Mouse (Mus musculus) embryo, embryonic 9.5 days (tissue): ENCODE results near the gene Klhl7.

Experiments used
- DNase-seq: peaks from one replicate; pipeline ENCODE4 v3.0.0-alpha.2; 2017; ENCODE audit errors: extremely low spot score

Klhl7 gene

DNA sequence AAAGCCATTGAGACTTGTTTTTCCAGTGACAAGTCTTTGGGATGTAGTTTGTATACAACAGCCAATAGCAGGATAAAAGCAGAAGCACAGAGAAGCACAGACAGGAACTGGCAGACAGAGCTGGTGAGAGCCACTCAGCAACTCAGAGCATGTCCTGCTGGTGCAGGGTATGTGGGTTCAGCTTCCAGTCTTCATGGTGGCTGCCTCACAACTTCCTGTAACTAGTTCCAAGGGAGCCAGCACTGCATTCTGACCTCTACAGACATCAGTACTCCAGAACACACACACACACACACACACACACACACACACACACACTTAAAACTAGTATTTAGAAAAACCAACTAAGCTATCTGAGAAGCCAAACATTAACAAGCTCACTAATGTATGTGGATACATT is 71.7 kb downstream of the Klhl7 start:
- DNase-seq: no peak

DNA sequence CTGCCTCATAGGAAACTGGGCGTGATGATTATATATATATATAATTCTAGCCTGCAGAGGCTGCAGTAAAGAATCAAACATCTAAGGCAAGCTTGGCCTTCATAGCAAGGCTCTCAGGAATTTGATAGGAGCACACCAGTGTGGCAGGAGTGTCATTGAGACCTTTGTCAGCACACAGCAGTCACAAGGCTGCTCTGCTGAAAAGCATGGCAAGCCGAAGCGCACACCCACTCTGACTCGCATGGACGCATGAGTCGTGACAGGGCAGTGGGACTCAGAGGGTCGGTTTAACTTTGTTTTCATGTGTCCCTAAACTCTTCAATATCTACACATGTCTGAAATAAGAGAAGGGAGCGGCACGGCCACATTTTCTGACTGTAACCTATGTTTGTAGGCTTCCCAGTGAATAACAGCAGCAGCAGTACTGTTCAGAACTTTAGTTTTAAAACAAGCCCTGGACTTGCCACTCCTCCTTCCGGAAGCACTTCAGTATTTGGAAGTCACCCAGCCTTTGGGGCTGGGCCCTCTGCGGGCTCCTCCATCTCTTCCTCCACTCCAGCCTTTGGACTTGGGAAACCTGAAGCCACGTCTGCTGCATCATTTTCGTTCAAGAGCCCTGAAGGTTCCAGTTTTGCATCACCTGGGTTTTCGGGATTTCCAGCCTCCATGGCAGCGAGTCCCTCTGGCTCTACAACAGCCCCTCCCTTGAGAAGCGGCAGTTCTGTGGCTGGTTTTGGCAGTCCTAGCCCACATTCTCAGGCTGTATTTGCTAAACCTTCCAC is 81.3 kb downstream of the Klhl7 start:
- no peak for DNase-seq

DNA sequence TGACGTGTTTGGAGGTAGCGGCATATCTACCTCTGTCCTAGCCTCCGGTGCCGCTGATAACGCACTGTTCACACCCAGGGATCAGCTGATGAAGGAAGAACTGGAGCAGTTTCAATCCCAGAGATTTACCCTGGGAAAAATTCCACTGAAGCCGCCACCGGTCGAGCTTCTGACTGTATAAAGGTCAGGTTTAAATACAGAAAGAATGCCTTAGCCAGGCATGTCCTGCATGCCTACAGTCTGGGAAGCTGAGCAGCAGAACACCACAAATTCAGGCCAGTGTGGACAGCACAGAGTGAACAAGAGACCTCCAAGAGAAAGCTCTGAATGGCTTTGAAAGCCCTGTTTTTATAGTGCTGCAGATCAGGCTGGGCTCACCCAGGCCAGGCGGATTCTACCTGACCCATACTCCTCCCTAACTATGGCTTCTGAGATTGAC is 81.9 kb downstream of the Klhl7 start:
- no peak for DNase-seq

DNA sequence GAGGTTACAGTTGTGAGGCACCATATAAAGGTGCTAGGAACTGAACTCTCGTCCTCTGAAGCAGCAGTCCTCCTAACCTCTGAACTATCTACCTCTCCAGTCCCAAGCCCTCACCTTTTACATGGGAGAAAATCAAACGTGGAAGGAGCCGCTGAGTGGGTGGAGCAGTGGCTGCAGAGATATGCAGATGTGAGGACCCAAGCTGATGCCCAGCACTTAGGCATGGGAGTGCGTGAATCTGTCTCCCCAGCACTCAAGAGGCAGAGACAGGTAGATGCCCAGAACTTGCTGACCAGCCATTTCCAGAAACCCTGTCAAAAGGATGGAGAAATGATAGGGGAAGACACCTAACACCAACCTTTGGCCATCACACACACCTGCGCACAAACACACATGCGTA is 82.7 kb downstream of the Klhl7 start:
- DNase-seq: no peak

DNA sequence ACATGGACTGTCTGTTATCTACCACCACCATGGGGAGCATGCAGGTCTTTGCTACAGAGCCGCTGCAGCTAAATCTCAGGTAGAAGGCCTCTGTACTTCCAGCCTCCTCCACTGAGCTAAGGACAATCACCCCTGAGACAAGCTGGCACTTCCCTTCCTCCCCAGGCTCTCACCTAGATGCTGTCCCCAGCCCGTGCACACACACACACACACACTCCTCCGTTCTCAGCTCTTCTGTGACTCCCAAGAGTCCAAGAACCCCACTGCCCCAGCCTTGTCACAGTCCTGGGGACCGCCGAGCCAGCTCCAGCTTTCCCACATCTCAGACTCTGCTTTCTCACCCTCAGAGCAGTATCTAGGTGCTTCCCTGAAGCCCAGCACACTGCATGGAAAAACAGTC is 83.6 kb downstream of the Klhl7 start:
- no peak for DNase-seq

DNA sequence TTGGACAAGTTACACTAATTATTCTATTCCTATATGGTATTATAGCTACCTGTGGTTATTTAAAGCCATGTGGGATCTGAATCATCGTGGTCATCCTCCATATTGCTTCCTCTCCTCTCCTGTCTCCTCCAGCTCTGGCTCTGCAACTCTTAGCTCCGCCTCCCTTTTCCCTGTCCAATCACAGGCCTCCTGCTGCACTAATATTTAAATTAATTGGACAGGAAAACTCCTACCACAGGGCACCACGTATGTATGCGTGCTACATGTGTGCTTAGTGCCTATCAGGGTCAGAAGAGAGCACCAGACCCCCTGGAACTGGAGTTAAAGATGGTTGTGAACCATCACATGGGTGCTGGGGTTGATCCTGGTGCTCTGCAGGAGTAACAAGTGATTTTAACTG is 88.1 kb downstream of the Klhl7 start:
- DNase-seq: no peak

DNA sequence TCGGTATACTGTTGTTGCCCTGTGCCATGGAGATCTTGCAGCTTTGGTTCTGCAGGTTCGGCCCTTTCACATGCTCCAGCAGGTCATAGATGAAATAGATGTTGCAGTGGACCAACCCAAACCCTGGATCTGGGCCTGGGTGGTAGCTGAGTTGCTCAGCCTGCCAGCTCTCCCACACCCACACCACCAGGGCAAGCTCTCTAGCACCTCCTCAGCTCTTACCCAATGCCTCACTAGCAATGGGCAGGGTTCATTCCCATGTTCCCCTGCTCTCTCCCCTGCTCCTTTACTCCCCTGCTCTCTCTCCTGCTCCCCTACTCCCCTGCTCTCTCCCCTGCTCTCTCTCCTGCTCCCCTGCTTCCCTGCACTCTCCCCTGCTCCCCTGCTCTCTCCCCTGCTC is 91.4 kb downstream of the Klhl7 start:
- DNase-seq: no peak

DNA sequence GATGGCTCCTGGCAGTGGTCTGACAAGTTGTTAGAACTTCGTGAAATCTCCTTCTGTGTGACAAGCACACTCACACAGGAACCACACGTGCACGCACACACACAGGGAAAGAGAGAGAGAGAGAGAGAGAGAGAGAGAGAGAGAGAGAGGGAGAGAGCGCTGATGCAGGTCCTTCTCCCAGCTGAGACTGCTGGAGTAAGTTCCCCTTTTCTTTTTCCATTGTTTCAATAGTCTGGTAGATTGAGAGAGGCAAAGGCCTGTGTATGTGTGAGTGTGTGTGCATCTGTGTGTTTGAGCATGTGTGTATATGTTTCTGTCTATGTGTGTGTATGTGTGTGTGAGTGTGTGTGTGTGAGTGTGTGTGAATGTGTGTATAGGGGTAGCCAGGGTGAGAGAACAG is 100.6 kb downstream of the Klhl7 start:
- no peak for DNase-seq

DNA sequence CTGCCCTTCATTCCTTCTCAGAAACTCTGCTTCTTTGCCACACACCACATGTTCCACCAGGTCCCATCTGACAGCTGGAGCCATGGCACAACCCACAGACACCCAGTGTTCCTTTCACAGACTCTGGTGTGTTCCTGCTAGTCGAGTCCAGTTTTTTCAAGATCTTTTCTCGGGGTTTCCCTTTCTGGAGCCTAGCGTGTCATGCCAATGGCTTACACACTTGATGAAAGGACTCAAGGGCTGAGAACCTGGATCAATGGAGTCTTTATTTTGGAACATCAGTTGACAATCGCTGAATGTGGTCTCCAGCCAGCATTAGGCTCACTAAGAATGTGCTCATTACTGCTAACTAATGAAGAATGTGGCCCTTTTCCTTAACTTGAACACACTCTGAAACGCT is 102.1 kb downstream of the Klhl7 start:
- DNase-seq: no peak

DNA sequence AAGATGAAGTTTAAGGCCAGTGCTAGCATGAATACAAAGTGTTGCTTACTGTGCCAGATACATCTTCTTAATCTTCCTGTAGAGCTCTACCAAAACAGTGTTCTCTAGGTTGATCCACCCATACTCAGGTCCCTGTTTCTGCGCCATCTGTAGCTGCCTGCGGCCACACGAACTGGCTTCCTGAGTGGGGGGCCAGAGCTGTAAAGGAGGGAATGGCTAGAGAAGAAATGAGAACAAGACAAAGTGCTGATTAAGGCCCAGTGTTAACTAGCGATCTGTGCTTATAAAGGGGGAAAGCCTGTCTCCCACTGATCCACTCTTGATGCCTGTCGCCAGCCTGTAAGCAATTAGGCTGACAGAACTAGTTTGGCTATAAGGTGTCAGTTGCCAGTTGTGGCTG is 102.9 kb downstream of the Klhl7 start:
- no peak for DNase-seq

DNA sequence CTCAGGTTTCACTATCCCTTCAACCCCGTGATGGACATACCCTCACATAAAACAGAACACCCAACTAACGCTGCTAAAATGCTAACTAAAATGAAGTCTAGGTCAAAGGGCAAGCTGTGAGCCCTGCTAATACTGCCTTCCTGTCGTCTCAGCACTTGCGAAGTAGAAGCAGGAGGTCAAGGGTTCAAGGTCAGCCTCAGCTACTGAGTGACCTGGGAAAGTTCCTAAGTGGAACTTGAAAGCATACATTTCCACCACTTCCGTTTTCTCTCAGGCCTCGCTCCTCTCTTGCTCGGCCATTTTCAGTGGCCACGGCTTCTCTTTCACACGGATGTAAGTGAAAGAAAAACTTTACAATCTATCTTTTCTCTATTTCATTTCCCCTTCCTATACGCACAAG is 107.6 kb downstream of the Klhl7 start:
- DNase-seq: no peak

DNA sequence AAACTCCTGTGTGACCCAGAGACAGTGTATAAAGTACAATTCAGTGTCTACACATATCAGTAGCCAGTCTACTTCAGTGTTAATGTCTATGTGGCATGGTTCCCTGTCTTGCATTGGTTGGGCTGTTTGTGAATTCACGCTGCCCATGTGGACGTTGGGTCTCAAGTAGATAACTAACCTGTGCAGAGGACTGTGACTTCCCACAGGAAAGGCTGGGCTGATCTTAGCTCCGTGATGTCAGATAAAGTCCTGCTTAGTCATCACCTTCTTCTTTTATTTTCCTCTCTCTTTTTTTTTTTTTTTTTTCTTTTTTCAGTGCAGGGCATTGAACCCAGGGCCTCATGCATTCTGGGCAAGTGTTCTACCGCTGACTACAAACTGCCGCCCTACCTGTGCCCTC is 108.1 kb downstream of the Klhl7 start:
- no peak for DNase-seq
